Mouse (Mus musculus) CD4-positive helper T cell, adult 2 months (primary cell): ENCODE measurements around the gene Ncmap.
A peak's percentile ranks its signal among the peaks of the same experiment; 100 is the strongest.

Experiments
- DNase-seq: peaks from one replicate; pipeline ENCODE4 v3.0.0-alpha.2; 2012; ENCODE audit warnings: low read depth, missing footprints, low spot score

Ncmap gene

GRCm38 (mm10) chr4:135397991-135398390, at the start of gene Ncmap:
TSS of gene Ncmap (minus strand) at chr4:135398227.
- DNase-seq = no peak

- DNase-seq = no peak
Observed at GRCm38 (mm10) chr4:135442473-135442872, 44.4 kb upstream of the Ncmap start.

GRCm38 (mm10) chr4:135439904-135440522, 42.0 kb upstream of the Ncmap start:
- peak; percentile 77 for DNase-seq

GRCm38 (mm10) chr4:135439188-135439647, 41.2 kb upstream of the Ncmap start:
- peak; percentile 88 for DNase-seq

- no peak for DNase-seq
Observed at GRCm38 (mm10) chr4:135437924-135438323, 39.9 kb upstream of the Ncmap start.

- peak; percentile 89 for DNase-seq
Observed at GRCm38 (mm10) chr4:135436291-135436690, 38.3 kb upstream of the Ncmap start.

GRCm38 (mm10) chr4:135434395-135434789, 36.4 kb upstream of the Ncmap start:
- no peak for DNase-seq

GRCm38 (mm10) chr4:135433443-135434394, 35.7 kb upstream of the Ncmap start, which contains the start of gene Rcan3:
TSS of gene Rcan3 (minus strand) at chr4:135433853.
- DNase-seq = peak; percentile 91

GRCm38 (mm10) chr4:135433086-135433442, 35.0 kb upstream of the Ncmap start:
- no peak for DNase-seq

- DNase-seq = no peak
Observed at GRCm38 (mm10) chr4:135429990-135430760, 32.1 kb upstream of the Ncmap start.

- no peak for DNase-seq
Observed at GRCm38 (mm10) chr4:135429383-135429782, 31.4 kb upstream of the Ncmap start.

- DNase-seq = no peak
Observed at GRCm38 (mm10) chr4:135426587-135426986, 28.6 kb upstream of the Ncmap start.

- no peak for DNase-seq
Observed at GRCm38 (mm10) chr4:135425625-135426024, 27.6 kb upstream of the Ncmap start.

GRCm38 (mm10) chr4:135420961-135421360, 22.9 kb upstream of the Ncmap start:
- DNase-seq = no peak

GRCm38 (mm10) chr4:135420416-135420815, 22.4 kb upstream of the Ncmap start:
- DNase-seq = no peak

- no peak for DNase-seq
Observed at GRCm38 (mm10) chr4:135419996-135420395, 22.0 kb upstream of the Ncmap start.

- peak; percentile 68 for DNase-seq
Observed at GRCm38 (mm10) chr4:135416367-135416766, 18.3 kb upstream of the Ncmap start.

- no peak for DNase-seq
Observed at GRCm38 (mm10) chr4:135413491-135413890, 15.5 kb upstream of the Ncmap start.

GRCm38 (mm10) chr4:135411633-135412032, 13.6 kb upstream of the Ncmap start:
- peak; percentile 85 for DNase-seq

- DNase-seq = peak; percentile 96
Observed at GRCm38 (mm10) chr4:135406180-135406579, 8.2 kb upstream of the Ncmap start.

- DNase-seq = no peak
Observed at GRCm38 (mm10) chr4:135404916-135405315, 6.9 kb upstream of the Ncmap start.

GRCm38 (mm10) chr4:135404048-135404447, 6.0 kb upstream of the Ncmap start:
- DNase-seq = peak; percentile 73
